Mouse (Mus musculus) CH12.LX (cell line): ENCODE measurements around the gene Mcrs1. TPM values are rescaled to one million over a fixed set of nuclear protein-coding genes. Genes with fewer than 3 reads are reported as not detected.

ENCODE experiments used
- DNase-seq: peaks from one replicate; pipeline ENCODE4 v3.0.0-alpha.2; 2013; ENCODE audit errors: extremely low read depth
- H3K27ac ChIP-seq: 2 replicates; pipeline ENCODE4 v1.5.1; 2012; ENCODE audit warnings: low read depth, mild to moderate bottlenecking, control low read depth, moderate library complexity; ENCODE audit not compliant: insufficient read depth
- H3K27me3 ChIP-seq: replicated peaks from 2 replicates; pipeline ENCODE3; 2012; ENCODE audit warnings: inconsistent platforms
- H3K36me3 ChIP-seq, 2 experiments: replicated peaks in 1 of 2; 2 replicates each; pipeline versions ENCODE3 to v1.6.1; 2012; ENCODE audit warnings: inconsistent platforms in 1 of 2, low read length in 1 of 2, mild to moderate bottlenecking in 1 of 2, mixed read lengths in 1 of 2, moderate library complexity in 1 of 2; ENCODE audit not compliant: control insufficient read depth in 1 of 2, insufficient read depth in 1 of 2
- H3K4me1 ChIP-seq, 2 experiments: 2 replicates each; pipeline ENCODE4 v1.6.1; 2012; ENCODE audit warnings: inconsistent platforms in 1 of 2, moderate library complexity in 1 of 2; ENCODE audit not compliant: insufficient read depth in 2 of 2, control insufficient read depth in 1 of 2
- H3K4me2 ChIP-seq: 2 replicates; pipeline ENCODE4 v1.6.1; 2012; ENCODE audit warnings: low read depth, mild to moderate bottlenecking, control low read depth; ENCODE audit not compliant: poor library complexity, insufficient read depth, severe bottlenecking
- H3K4me3 ChIP-seq, 3 experiments: fragments of 150-350 bp in 1 of 3; sonication (generic) in 1 of 3; replicated peaks in 1 of 3; 2 replicates each; pipeline versions ENCODE3 to v1.5.1; 2011 to 2012; ENCODE audit warnings: low read depth in 2 of 3, low read length in 2 of 3, mild to moderate bottlenecking in 2 of 3, moderate library complexity in 2 of 3, control low read depth in 1 of 3, improper control_type of control experiment in 1 of 3, inconsistent platforms in 1 of 3, mixed read lengths in 1 of 3; ENCODE audit not compliant: poor library complexity in 1 of 3
- H3K79me2 ChIP-seq: replicated peaks from 2 replicates; pipeline ENCODE4 v1.6.1; 2012; ENCODE audit warnings: mild to moderate bottlenecking, moderate library complexity; ENCODE audit not compliant: control insufficient read depth, poor library complexity, insufficient read depth, severe bottlenecking; ENCODE audit errors: extremely low read depth
- H3K9ac ChIP-seq: 2 replicates; pipeline ENCODE4 v1.6.1; 2012; ENCODE audit warnings: low read depth, mild to moderate bottlenecking, control low read depth, moderate library complexity; ENCODE audit not compliant: insufficient read depth
- H3K9me3 ChIP-seq: replicated peaks from 2 replicates; pipeline ENCODE3; 2012; ENCODE audit warnings: low read length, inconsistent platforms, mixed read lengths
- CHD1 ChIP-seq: IDR thresholded peaks from 2 replicates; pipeline ENCODE4 v1.6.1; 2012; ENCODE audit warnings: low read depth, low read length, improper control_type of control experiment, inconsistent platforms
- CTCF ChIP-seq, 2 experiments: IDR thresholded peaks in 1 of 2; conservative IDR thresholded peaks in 1 of 2; 2 replicates each; pipeline ENCODE4 v1.5.1; 2011 to 2012; ENCODE audit warnings: low read depth in 2 of 2, low read length in 2 of 2, improper control_type of control experiment in 1 of 2, inconsistent platforms in 1 of 2, mild to moderate bottlenecking in 1 of 2, moderate library complexity in 1 of 2
- ELF1 ChIP-seq: IDR thresholded peaks from 2 replicates; pipeline ENCODE4 v1.6.1; 2014; ENCODE audit warnings: low read depth, mild to moderate bottlenecking, inconsistent platforms, low read length, improper control_type of control experiment
- EP300 ChIP-seq: IDR thresholded peaks from 2 replicates; pipeline ENCODE4 v1.6.1; 2011; ENCODE audit warnings: low read length, improper control_type of control experiment
- GABPA ChIP-seq: IDR thresholded peaks from 2 replicates; pipeline ENCODE4 v1.6.1; 2012; ENCODE audit warnings: low read depth, low read length, improper control_type of control experiment, inconsistent platforms; ENCODE audit not compliant: insufficient replicate concordance
- HCFC1 ChIP-seq: IDR thresholded peaks from 2 replicates; pipeline ENCODE4 v1.6.1; 2012; ENCODE audit warnings: low read depth, mild to moderate bottlenecking, inconsistent platforms, low read length, improper control_type of control experiment
- IRF4 ChIP-seq: IDR thresholded peaks from 2 replicates; pipeline ENCODE4 v1.6.1; 2014; ENCODE audit warnings: low read depth, mild to moderate bottlenecking, inconsistent platforms, low read length, improper control_type of control experiment
- JUND ChIP-seq: conservative IDR thresholded peaks from 2 replicates; pipeline ENCODE4 v1.6.1; 2011; ENCODE audit warnings: low read depth, low read length, improper control_type of control experiment
- KAT2A ChIP-seq: IDR thresholded peaks from 2 replicates; pipeline ENCODE4 v1.6.1; 2012; ENCODE audit warnings: low read length, improper control_type of control experiment, inconsistent platforms; ENCODE audit not compliant: insufficient replicate concordance
- MXI1 ChIP-seq: IDR thresholded peaks from 2 replicates; pipeline ENCODE4 v1.6.1; 2011; ENCODE audit warnings: mild to moderate bottlenecking, low read depth, low read length, improper control_type of control experiment
- NRF1 ChIP-seq: IDR thresholded peaks from 2 replicates; pipeline ENCODE4 v1.6.1; 2014; ENCODE audit warnings: low read depth, mild to moderate bottlenecking, inconsistent platforms, low read length, improper control_type of control experiment, moderate library complexity
- POLR2AphosphoS2 ChIP-seq: IDR thresholded peaks from 2 replicates; pipeline ENCODE4 v1.6.1; 2011; ENCODE audit warnings: low read depth, low read length, improper control_type of control experiment
- RCOR1 ChIP-seq: conservative IDR thresholded peaks from 2 replicates; pipeline ENCODE4 v1.6.1; 2012; ENCODE audit warnings: low read depth, mild to moderate bottlenecking, inconsistent platforms, low read length, improper control_type of control experiment
- SIN3A ChIP-seq: IDR thresholded peaks from 2 replicates; pipeline ENCODE4 v1.6.1; 2012; ENCODE audit warnings: low read length, improper control_type of control experiment, inconsistent platforms
- SMC3 ChIP-seq: IDR thresholded peaks from 2 replicates; pipeline ENCODE4 v1.6.1; 2011; ENCODE audit warnings: low read depth, low read length, improper control_type of control experiment
- TBP ChIP-seq: conservative IDR thresholded peaks from 2 replicates; pipeline ENCODE4 v1.6.1; 2011; ENCODE audit warnings: low read depth, low read length, improper control_type of control experiment
- TCF12 ChIP-seq: IDR thresholded peaks from 2 replicates; pipeline ENCODE4 v1.6.1; 2014; ENCODE audit warnings: low read depth, mild to moderate bottlenecking, inconsistent platforms, low read length, improper control_type of control experiment
- UBTF ChIP-seq: IDR thresholded peaks from 2 replicates; pipeline ENCODE4 v1.6.1; 2012; ENCODE audit warnings: low read depth, mild to moderate bottlenecking, inconsistent platforms, low read length, improper control_type of control experiment, moderate library complexity
- USF2 ChIP-seq: conservative IDR thresholded peaks from 2 replicates; pipeline ENCODE4 v1.6.1; 2011; ENCODE audit warnings: low read depth, low read length, improper control_type of control experiment
- ZKSCAN1 ChIP-seq: IDR thresholded peaks from 2 replicates; pipeline ENCODE4 v1.6.1; 2012; ENCODE audit warnings: low read depth, inconsistent platforms, low read length, improper control_type of control experiment, borderline replicate concordance
- dilution Hi-C: fragments of 300-500 bp; cut with MboI; formaldehyde crosslinking; loops from 2 replicates; pipeline ENCODE4 v1.14.3; 2020; ENCODE audit warnings: low sequenced_read_pairs; ENCODE audit not compliant: extremely low pct_unique_long_range_greater_than_20kb, extremely low pct_ligation_motif_present
- in situ Hi-C: fragments of 300-500 bp; cut with MboI; formaldehyde crosslinking; loops from 3 replicates; pipeline ENCODE4 v1.14.3; 2019; ENCODE audit warnings: low sequenced_read_pairs, low pct_ligation_motif_present, low pct_unique_long_range_greater_than_20kb, mixed read lengths
- polyA plus RNA-seq: library from polyadenylated mRNA; unstranded; fragments of >175 nt; gene quantifications from 2 replicates; pipeline ENCODE4 v1.2.1, GENCODE M21; 2012; ENCODE audit warnings: low read depth; ENCODE audit not compliant: insufficient read length
- total RNA-seq, 2 experiments: library from RNA; depleted of rRNA; stranded (reverse); fragments of 300-350 nt in 1 of 2; fragments of >200 nt in 1 of 2; gene quantifications; 2 replicates each; pipeline ENCODE4 v1.2.3; 2012 to 2014

Gene Mcrs1
- total and polyA plus RNA-seq, 3 experiments: 75.9 to 105 (median 85.1) TPM

- in situ Hi-C loops: no loop called here
- H3K4me3 ChIP-seq: no peak overlapping the region
- dilution Hi-C loops: no loop called here
- no peak overlapping the region for H3K4me2 ChIP-seq
- H3K27ac ChIP-seq: no peak overlapping the region
- TF ChIP-seq USF2 (no peak), TBP (no peak), POLR2AphosphoS2 (no peak), TCF12 (no peak), RCOR1 (no peak), HCFC1 (no peak), CTCF (conservative IDR thresholded peaks at IDR 0.05 in 1 of 2, IDR thresholded peaks at IDR 0.05 in 1 of 2; ENCODE audit: low read depth in 2 of 2, low read length in 2 of 2) (no peak), UBTF (no peak), ZKSCAN1 (no peak), MXI1 (no peak), SMC3 (no peak)
- H3K79me2 ChIP-seq: no peaks in the 10 kb centered on the region
- peaks cover 24 to 85% of the 10 kb centered on the region in 2 experiments for H3K36me3 ChIP-seq
- no peak for DNase-seq
- H3K9me3 ChIP-seq: no peaks in the 10 kb centered on the region
- no peaks in the 10 kb centered on the region for H3K4me1 ChIP-seq
- H3K9ac ChIP-seq: no peak overlapping the region
- H3K27me3 ChIP-seq: no peaks in the 10 kb centered on the region
Observed at GRCm38 (mm10) chr15:99195043-99195442, 56.7 kb downstream of the Mcrs1 start.

DNA sequence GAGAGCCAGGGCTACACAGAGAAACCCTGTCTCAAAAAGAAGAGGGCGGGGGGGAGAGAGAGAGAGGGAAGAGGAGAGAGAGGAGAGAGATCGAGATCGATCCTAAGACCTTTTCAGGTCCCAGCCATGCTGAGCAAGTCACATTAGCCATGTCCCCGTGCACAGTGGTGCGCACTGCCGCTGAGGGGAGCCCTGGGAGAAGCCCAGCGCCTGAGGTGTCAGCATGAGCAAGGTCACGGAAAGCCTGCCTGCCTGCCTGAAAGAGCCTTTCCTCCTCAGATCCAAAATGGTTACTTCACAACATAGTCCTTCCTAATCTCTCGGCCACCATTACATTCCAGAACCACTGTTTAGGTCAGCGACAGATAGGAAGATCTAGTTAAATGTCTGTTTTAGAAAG lies 57.4 kb downstream of the Mcrs1 start:
- Histone ChIP-seq H3K79me2 (no peaks in the 10 kb centered on the region), H3K27ac (no peak overlapping the region), H3K9ac (no peak overlapping the region), H3K9me3 (no peaks in the 10 kb centered on the region), H3K27me3 (no peaks in the 10 kb centered on the region), H3K4me1 (no peaks in the 10 kb centered on the region)
- no peak for DNase-seq
- in situ Hi-C loops: no loop called here
- TF ChIP-seq GABPA (no peak), CTCF (conservative IDR thresholded peaks at IDR 0.05 in 1 of 2, IDR thresholded peaks at IDR 0.05 in 1 of 2; ENCODE audit: low read depth in 2 of 2, low read length in 2 of 2) (no peak), RCOR1 (no peak), USF2 (no peak), POLR2AphosphoS2 (no peak), CHD1 (no peak), EP300 (no peak), IRF4 (no peak), NRF1 (no peak), ELF1 (no peak), KAT2A (no peak), SIN3A (no peak), JUND (no peak), ZKSCAN1 (no peak)
- TF ChIP-seq, all 38 proteins: peak for 0
- H3K4me2 ChIP-seq: no peak overlapping the region
- dilution Hi-C loops: no loop called here
- H3K4me3 ChIP-seq: no peak overlapping the region
- H3K36me3 ChIP-seq: peaks cover 25 to 85% of the 10 kb centered on the region in 2 experiments

Other genes with a start within 250 kb of the Mcrs1 start
- gene Tuba1c, start 222.1 kb downstream of the Mcrs1 start, total RNA-seq (2012; rRNA removed): 178 and 229 TPM in 2 replicates
- gene Tuba1c, start 222.1 kb downstream of the Mcrs1 start, total RNA-seq (2014; rRNA removed): 359 and 390 TPM in 2 replicates
- 183 and 220 TPM in 2 replicates for gene Tuba1c, start 222.1 kb downstream of the Mcrs1 start, polyA plus RNA-seq
- not detected in 2 replicates for gene Prph, start 196.8 kb downstream of the Mcrs1 start, total RNA-seq (2012; rRNA removed)
- 0.12 TPM in 1 of 2 replicates, not detected in the other for gene Prph, start 196.8 kb downstream of the Mcrs1 start, total RNA-seq (2014; rRNA removed)
- gene Prph, start 196.8 kb downstream of the Mcrs1 start, polyA plus RNA-seq: not detected in 2 replicates
- 17.8 and 25.0 TPM in 2 replicates for gene Troap, start 177.4 kb downstream of the Mcrs1 start, total RNA-seq (2012; rRNA removed)
- 19.2 and 20.2 TPM in 2 replicates for gene Troap, start 177.4 kb downstream of the Mcrs1 start, total RNA-seq (2014; rRNA removed)
- 61.0 and 74.2 TPM in 2 replicates for gene Troap, start 177.4 kb downstream of the Mcrs1 start, polyA plus RNA-seq
- gene C1ql4, start 164.1 kb downstream of the Mcrs1 start, total RNA-seq (2012; rRNA removed): 0.08 TPM in 1 of 2 replicates, not detected in the other
- gene C1ql4, start 164.1 kb downstream of the Mcrs1 start, total RNA-seq (2014; rRNA removed): not detected in 2 replicates
- gene C1ql4, start 164.1 kb downstream of the Mcrs1 start, polyA plus RNA-seq: not detected in 2 replicates
- 10.0 and 10.6 TPM in 2 replicates for gene Dnajc22, start 158.8 kb downstream of the Mcrs1 start, total RNA-seq (2012; rRNA removed)
- 20.4 and 24.2 TPM in 2 replicates for gene Dnajc22, start 158.8 kb downstream of the Mcrs1 start, total RNA-seq (2014; rRNA removed)
- gene Dnajc22, start 158.8 kb downstream of the Mcrs1 start, polyA plus RNA-seq: 12.4 and 14.5 TPM in 2 replicates
- gene Spats2, start 126.0 kb downstream of the Mcrs1 start, total RNA-seq (2012; rRNA removed): 26.5 and 27.1 TPM in 2 replicates
- gene Spats2, start 126.0 kb downstream of the Mcrs1 start, total RNA-seq (2014; rRNA removed): 68.3 and 81.0 TPM in 2 replicates
- 79.5 and 81.0 TPM in 2 replicates for gene Spats2, start 126.0 kb downstream of the Mcrs1 start, polyA plus RNA-seq
- gene Kcnh3, start 27.1 kb downstream of the Mcrs1 start, total RNA-seq (2012; rRNA removed): not detected in 2 replicates
- gene Kcnh3, start 27.1 kb downstream of the Mcrs1 start, total RNA-seq (2014; rRNA removed): not detected in 2 replicates
- gene Kcnh3, start 27.1 kb downstream of the Mcrs1 start, polyA plus RNA-seq: not detected in 2 replicates
- gene Prpf40b, start 43.1 kb upstream of the Mcrs1 start, total RNA-seq (2012; rRNA removed): 18.8 and 27.9 TPM in 2 replicates
- gene Prpf40b, start 43.1 kb upstream of the Mcrs1 start, total RNA-seq (2014; rRNA removed): 11.7 and 14.3 TPM in 2 replicates
- gene Prpf40b, start 43.1 kb upstream of the Mcrs1 start, polyA plus RNA-seq: 31.6 and 31.8 TPM in 2 replicates
- 0.04 TPM in 1 of 2 replicates, not detected in the other for gene Fam186b, start 43.9 kb upstream of the Mcrs1 start, total RNA-seq (2012; rRNA removed)
- gene Fam186b, start 43.9 kb upstream of the Mcrs1 start, total RNA-seq (2014; rRNA removed): not detected in 2 replicates
- gene Fam186b, start 43.9 kb upstream of the Mcrs1 start, polyA plus RNA-seq: 0.11 TPM in 1 of 2 replicates, not detected in the other
- gene Fmnl3, start 118.5 kb upstream of the Mcrs1 start, total RNA-seq (2012; rRNA removed): 28.6 and 28.8 TPM in 2 replicates
- 23.5 and 24.2 TPM in 2 replicates for gene Fmnl3, start 118.5 kb upstream of the Mcrs1 start, total RNA-seq (2014; rRNA removed)
- 49.3 and 50.6 TPM in 2 replicates for gene Fmnl3, start 118.5 kb upstream of the Mcrs1 start, polyA plus RNA-seq
- 223 and 268 TPM in 2 replicates for gene Tmbim6, start 140.9 kb upstream of the Mcrs1 start, total RNA-seq (2012; rRNA removed)
- 260 and 269 TPM in 2 replicates for gene Tmbim6, start 140.9 kb upstream of the Mcrs1 start, total RNA-seq (2014; rRNA removed)
- gene Tmbim6, start 140.9 kb upstream of the Mcrs1 start, polyA plus RNA-seq: 313 and 329 TPM in 2 replicates
- 0.88 and 0.89 TPM in 2 replicates for gene Nckap5l, start 205.8 kb upstream of the Mcrs1 start, total RNA-seq (2012; rRNA removed)
- gene Nckap5l, start 205.8 kb upstream of the Mcrs1 start, total RNA-seq (2014; rRNA removed): 0.45 and 0.75 TPM in 2 replicates
- gene Nckap5l, start 205.8 kb upstream of the Mcrs1 start, polyA plus RNA-seq: 6.6 and 6.8 TPM in 2 replicates
- 13.4 and 14.2 TPM in 2 replicates for gene Bcdin3d, start 222.8 kb upstream of the Mcrs1 start, total RNA-seq (2012; rRNA removed)
- gene Bcdin3d, start 222.8 kb upstream of the Mcrs1 start, total RNA-seq (2014; rRNA removed): 13.8 and 15.3 TPM in 2 replicates
- gene Bcdin3d, start 222.8 kb upstream of the Mcrs1 start, polyA plus RNA-seq: 13.8 and 16.1 TPM in 2 replicates